Mouse (Mus musculus) embryonic facial prominence, embryonic 15.5 days (tissue): Measurements from ENCODE around the gene Vmn1r87. TPM values are rescaled to one million over a fixed set of nuclear protein-coding genes. Genes with fewer than 3 reads are reported as not detected.
"Not testable (repeated sequence)": the region's sequence is repeated elsewhere in the genome, so short reads cannot be mapped to it uniquely, and the experiment has no call there.

Experiments used
- ATAC-seq: fragments of 200-750 bp; cut with Nextera tagmentation; 2 replicates; pipeline ENCODE4 v1.8.0; 2017; ENCODE audit warnings: low read depth, moderate TSS enrichment; ENCODE audit not compliant: insufficient number of reproducible peaks, low FRiP score, low TSS enrichment
- H3K27ac ChIP-seq: fragments of 300-500 bp; sonication (generic); replicated peaks from 2 replicates; pipeline ENCODE4 v1.5.1; 2015; ENCODE audit warnings: mild to moderate bottlenecking, inconsistent platforms
- H3K27me3 ChIP-seq: fragments of 300-500 bp; sonication (generic); 2 replicates; pipeline ENCODE4 v1.6.1; 2015; ENCODE audit warnings: inconsistent platforms
- H3K36me3 ChIP-seq: fragments of 300-500 bp; sonication (generic); 2 replicates; pipeline ENCODE4 v1.6.1; 2015; ENCODE audit warnings: mild to moderate bottlenecking, inconsistent platforms
- H3K4me1 ChIP-seq: fragments of 300-500 bp; sonication (generic); 2 replicates; pipeline ENCODE4 v1.6.1; 2015; ENCODE audit warnings: inconsistent platforms
- H3K4me2 ChIP-seq: fragments of 300-500 bp; sonication (generic); replicated peaks from 2 replicates; pipeline ENCODE4 v1.6.1; 2015; ENCODE audit warnings: mild to moderate bottlenecking, inconsistent platforms
- H3K4me3 ChIP-seq: fragments of 300-500 bp; sonication (generic); replicated peaks from 2 replicates; pipeline ENCODE4 v1.5.1; 2015; ENCODE audit warnings: mild to moderate bottlenecking, inconsistent platforms
- H3K9ac ChIP-seq: fragments of 300-500 bp; sonication (generic); 2 replicates; pipeline ENCODE4 v1.6.1; 2015; ENCODE audit warnings: inconsistent platforms
- H3K9me3 ChIP-seq: fragments of 300-500 bp; sonication (generic); replicated peaks from 2 replicates; pipeline ENCODE4 v1.6.1; 2016; ENCODE audit warnings: inconsistent platforms
- WGBS: fragments of 180-500 bp; shearing (Covaris S2); methylation state at CpG from one replicate; pipeline ENCODE4 v1.1.7; 2015; 5-methylcytosine and 5-hydroxymethylcytosine counted together
- polyA plus RNA-seq: library from polyadenylated mRNA; unstranded; fragments of >200 nt; fragmentation: Nextera tagmentation; extraction: Ambion mirVana; gene quantifications from 2 replicates; pipeline ENCODE4 v1.2.1, GENCODE M21; 2015

The Vmn1r87 gene
- 0.04 TPM in 1 of 2 replicates, not detected in the other for polyA plus RNA-seq

DNA sequence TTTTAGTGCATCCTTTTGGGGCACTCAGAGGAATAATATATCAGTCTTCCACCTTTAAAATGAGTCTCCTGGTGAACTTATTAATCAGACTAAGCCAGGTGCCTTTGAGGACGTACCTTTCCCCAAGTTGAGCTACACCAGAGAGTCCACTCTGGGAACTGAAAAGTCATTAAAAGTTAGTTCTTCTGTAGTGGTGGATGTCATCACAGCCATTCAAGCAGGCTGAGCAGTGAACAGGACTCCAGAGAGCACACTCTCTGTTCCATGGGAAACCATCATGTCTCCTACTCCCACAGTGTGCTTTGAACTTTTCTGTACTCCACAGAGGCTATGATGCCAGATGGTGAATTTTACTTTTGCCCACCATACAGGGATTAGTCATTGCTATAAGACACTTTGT, at the start of gene Vmn1r87:
TSS of gene Vmn1r87 (minus strand) at position 101 of the 400 bp plus-strand sequence.
- Histone ChIP-seq H3K4me2 (no peak within 1 kb of the TSS), H3K9me3 (no peaks in the 10 kb centered on the region), H3K27ac (no peak within 1 kb of the TSS), H3K9ac (no peak within 1 kb of the TSS), H3K4me1 (no peaks in the 10 kb centered on the region), H3K27me3 (no peaks in the 10 kb centered on the region), H3K4me3 (no peak within 1 kb of the TSS), H3K36me3 (no peaks in the 10 kb centered on the region)
- WGBS: 79% methylated on average over 1 of the region's 1 CpGs
- no peak for ATAC-seq

DNA sequence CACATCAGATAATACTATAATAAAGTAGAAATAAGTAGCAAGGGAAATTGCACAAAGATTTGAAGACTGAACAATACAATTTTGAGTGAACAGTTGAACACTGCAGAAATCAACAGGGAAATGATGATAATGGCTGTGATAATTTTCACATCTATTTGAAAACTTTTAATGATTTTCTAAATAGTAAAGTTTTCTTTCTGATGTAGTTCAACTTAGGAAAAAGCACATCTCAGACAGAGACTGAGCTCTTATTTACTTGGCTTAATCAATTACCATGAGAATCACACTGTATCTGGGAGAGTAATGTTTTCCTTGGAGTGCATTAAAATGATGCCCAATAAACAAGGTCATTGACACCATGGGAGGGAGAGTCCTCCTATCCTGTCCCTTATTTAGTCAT, 19.3 kb upstream of the Vmn1r87 start, which contains the start of gene Vmn1r88:
TSS of gene Vmn1r88 (plus strand) at position 301 of the 400 bp plus-strand sequence.
- Histone ChIP-seq H3K36me3 (no peaks in the 10 kb centered on the region), H3K27me3 (no peaks in the 10 kb centered on the region), H3K4me1 (no peaks in the 10 kb centered on the region), H3K4me2 (no peak within 1 kb of the TSS), H3K9ac (no peak within 1 kb of the TSS), H3K4me3 (no peak within 1 kb of the TSS), H3K9me3 (no peaks in the 10 kb centered on the region), H3K27ac (no peak within 1 kb of the TSS)
- no peak for ATAC-seq

DNA sequence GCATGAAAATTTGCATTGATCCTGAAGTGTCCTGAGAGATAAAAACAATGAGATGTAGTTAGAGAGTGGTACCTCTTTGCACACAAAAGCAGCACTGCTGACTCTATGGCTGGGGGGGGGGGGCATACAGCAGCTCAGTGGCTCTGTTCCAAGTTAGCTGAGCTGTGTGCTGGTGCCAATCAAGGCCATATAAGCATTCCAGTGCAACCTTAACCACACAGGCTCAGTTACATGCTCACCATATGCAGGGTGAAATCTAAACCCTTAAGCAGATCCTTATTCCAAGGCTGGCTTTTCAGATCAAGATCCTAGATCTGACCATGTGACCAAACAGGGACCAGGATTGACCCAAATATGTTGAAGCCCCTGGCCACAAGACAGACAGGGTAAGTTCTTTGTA, 2.6 kb downstream of the Vmn1r87 start:
- Histone ChIP-seq H3K4me3 (no peak overlapping the region), H3K27ac (no peak overlapping the region), H3K27me3 (no peaks in the 10 kb centered on the region), H3K4me2 (no peak overlapping the region), H3K9me3 (no peaks in the 10 kb centered on the region), H3K9ac (no peak overlapping the region), H3K4me1 (no peaks in the 10 kb centered on the region), H3K36me3 (no peaks in the 10 kb centered on the region)
- ATAC-seq: no peak

DNA sequence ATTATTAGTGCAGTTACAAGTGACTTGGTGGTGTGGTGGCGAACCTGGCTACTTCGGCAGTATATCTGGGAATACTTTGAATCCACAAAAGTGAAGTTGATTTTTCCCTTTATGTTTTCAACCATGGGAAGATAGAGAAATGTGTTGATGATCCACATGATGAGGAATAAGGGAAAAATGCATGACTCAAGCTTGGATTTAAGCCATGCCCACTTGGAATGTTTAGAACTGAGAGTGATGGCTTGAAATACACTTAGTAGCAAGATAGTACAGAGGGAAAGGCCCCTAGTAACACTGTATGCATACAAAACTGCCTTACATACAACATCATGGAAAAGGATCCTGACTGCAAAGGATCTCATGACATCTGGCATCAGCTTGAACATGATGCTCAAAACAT, 8.1 kb downstream of the Vmn1r87 start:
- Histone ChIP-seq H3K27ac (no peak overlapping the region), H3K27me3 (no peaks in the 10 kb centered on the region), H3K36me3 (no peaks in the 10 kb centered on the region), H3K4me3 (no peak overlapping the region), H3K9me3 (no peaks in the 10 kb centered on the region), H3K4me2 (no peak overlapping the region), H3K9ac (no peak overlapping the region), H3K4me1 (no peaks in the 10 kb centered on the region)
- ATAC-seq: no peak
- WGBS: 87% methylated on average over 2 of the region's 2 CpGs

- Histone ChIP-seq H3K4me2 (peak overlapping the region; percentile 44), H3K4me3 (peak overlapping the region; percentile 16)
- whole genome bisulfite sequencing: 2% methylated on average over 20 of the region's 34 CpGs
- H3K36me3 ChIP-seq, H3K4me1 ChIP-seq, H3K9ac ChIP-seq, H3K27me3 ChIP-seq, H3K27ac ChIP-seq, H3K9me3 ChIP-seq: not testable (repeated sequence)
- peak; percentile 65 for ATAC-seq
Observed at GRCm38 (mm10) chr7:13123554-13124153, 16.3 kb downstream of the Vmn1r87 start.

DNA sequence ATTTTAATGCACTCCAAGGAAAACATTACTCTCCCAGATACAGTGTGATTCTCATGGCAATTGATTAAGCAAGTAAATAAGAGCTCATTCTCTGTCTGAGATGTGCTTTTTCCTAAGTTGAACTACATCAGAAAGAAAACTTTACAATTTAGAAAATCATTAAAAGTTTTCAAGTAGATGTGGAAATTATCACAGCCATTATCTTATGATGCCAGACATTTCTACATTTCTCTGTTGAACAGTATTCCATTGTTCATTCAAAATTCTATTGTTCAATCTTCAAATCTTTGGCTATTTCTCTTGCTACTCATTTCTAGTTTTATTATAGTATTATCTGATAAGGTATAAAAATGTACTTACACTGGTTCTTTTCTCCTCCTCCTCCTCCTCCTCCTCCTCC, 20.1 kb downstream of the Vmn1r87 start, which contains the start of gene Vmn1r86:
TSS of gene Vmn1r86 (minus strand) at position 101 of the 400 bp plus-strand sequence.
- no peak for ATAC-seq
- H3K36me3 ChIP-seq: no peaks in the 10 kb centered on the region
- H3K4me1 ChIP-seq: no peaks in the 10 kb centered on the region
- H3K9ac ChIP-seq: no peak within 1 kb of the TSS
- no peak within 1 kb of the TSS for H3K4me3 ChIP-seq
- H3K27ac ChIP-seq: no peak within 1 kb of the TSS
- H3K4me2 ChIP-seq: no peak within 1 kb of the TSS
- H3K9me3 ChIP-seq: no peaks in the 10 kb centered on the region
- no peaks in the 10 kb centered on the region for H3K27me3 ChIP-seq

- no peak for ATAC-seq
- no peak within 1 kb of the TSS for H3K4me2 ChIP-seq
- H3K9ac ChIP-seq: no peak within 1 kb of the TSS
- WGBS: 62% methylated on average over 3 of the region's 3 CpGs
- no peaks in the 10 kb centered on the region for H3K9me3 ChIP-seq
- H3K27me3 ChIP-seq: no peaks in the 10 kb centered on the region
- H3K27ac ChIP-seq: no peak within 1 kb of the TSS
- H3K4me3 ChIP-seq: no peak within 1 kb of the TSS
- no peaks in the 10 kb centered on the region for H3K4me1 ChIP-seq
- no peaks in the 10 kb centered on the region for H3K36me3 ChIP-seq
Observed at GRCm38 (mm10) chr7:13095073-13095472, 44.9 kb downstream of the Vmn1r87 start, which contains the start of gene Vmn1r85. Gene Vmn1r85, minus strand, starts transcription at chr7:13095173.

Other genes starting within 250 kb of the Vmn1r87 start
- 17.5 and 17.7 TPM in 2 replicates for gene Zscan22, start 242.3 kb downstream of the Vmn1r87 start, polyA plus RNA-seq
- 1,070 and 1,140 TPM in 2 replicates for gene Rps5, start 217.9 kb downstream of the Vmn1r87 start, polyA plus RNA-seq
- 2.6 and 2.8 TPM in 2 replicates for gene Rnf225, start 212.7 kb downstream of the Vmn1r87 start, polyA plus RNA-seq
- 12.9 and 14.0 TPM in 2 replicates for gene Zfp324, start 174.3 kb downstream of the Vmn1r87 start, polyA plus RNA-seq
- 8.6 and 10.7 TPM in 2 replicates for gene Zfp446, start 162.3 kb downstream of the Vmn1r87 start, polyA plus RNA-seq
- gene Slc27a5, start 142.0 kb downstream of the Vmn1r87 start, polyA plus RNA-seq: 0.20 TPM in 1 of 2 replicates, not detected in the other
- gene Trim28, start 141.0 kb downstream of the Vmn1r87 start, polyA plus RNA-seq: 279 and 290 TPM in 2 replicates
- gene Zbtb45, start 130.1 kb downstream of the Vmn1r87 start, polyA plus RNA-seq: 26.0 and 29.4 TPM in 2 replicates
- 179 and 184 TPM in 2 replicates for gene Chmp2a, start 105.3 kb downstream of the Vmn1r87 start, polyA plus RNA-seq
- 126 and 127 TPM in 2 replicates for gene Ube2m, start 101.9 kb downstream of the Vmn1r87 start, polyA plus RNA-seq
- gene Mzf1, start 85.4 kb downstream of the Vmn1r87 start, polyA plus RNA-seq: 4.4 and 4.6 TPM in 2 replicates
- gene Vmn1r85, start 45.0 kb downstream of the Vmn1r87 start, polyA plus RNA-seq: not detected in 2 replicates
- not detected in 2 replicates for gene Vmn1r86, start 20.2 kb downstream of the Vmn1r87 start, polyA plus RNA-seq
- gene Vmn1r88, start 19.4 kb upstream of the Vmn1r87 start, polyA plus RNA-seq: 0.03 TPM in 1 of 2 replicates, not detected in the other
- gene Vmn1r89, start 72.9 kb upstream of the Vmn1r87 start, polyA plus RNA-seq: not detected in 2 replicates
- 82.4 and 84.8 TPM in 2 replicates for gene Lig1, start 137.1 kb upstream of the Vmn1r87 start, polyA plus RNA-seq
- 10.7 TPM in 2 replicates for gene Zswim9, start 138.6 kb upstream of the Vmn1r87 start, polyA plus RNA-seq
- 1.2 TPM in 2 replicates for gene Pla2g4c, start 184.5 kb upstream of the Vmn1r87 start, polyA plus RNA-seq